Mouse (Mus musculus) ES-CJ7 (cell line): Measurements from ENCODE around the gene Kif27.

Source experiments
- DNase-seq: peaks from one replicate; pipeline ENCODE4 v3.0.0; 2011; ENCODE audit warnings: low read depth, low spot score

Gene Kif27

DNA sequence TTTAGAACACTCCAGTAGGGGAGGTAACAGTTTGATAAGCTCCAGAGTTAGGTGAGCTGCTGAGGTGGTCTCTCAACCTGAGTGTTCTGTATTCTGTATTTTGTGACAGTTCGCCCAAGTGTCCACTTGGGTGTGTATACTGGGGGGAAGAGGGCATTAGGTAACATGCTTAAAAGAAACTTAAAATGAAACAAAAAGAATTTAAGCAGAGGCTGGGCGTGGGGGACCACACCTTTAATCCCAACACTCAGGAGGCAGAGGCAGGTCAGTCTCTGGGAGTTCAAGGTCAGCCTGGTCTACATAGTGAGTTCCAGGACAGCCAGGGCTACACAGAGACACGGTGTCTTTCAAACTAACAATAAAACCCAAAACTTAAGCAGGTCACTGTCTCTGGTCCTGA, 78.4 kb downstream of the Kif27 start:
- DNase-seq, result peak; percentile 53

DNA sequence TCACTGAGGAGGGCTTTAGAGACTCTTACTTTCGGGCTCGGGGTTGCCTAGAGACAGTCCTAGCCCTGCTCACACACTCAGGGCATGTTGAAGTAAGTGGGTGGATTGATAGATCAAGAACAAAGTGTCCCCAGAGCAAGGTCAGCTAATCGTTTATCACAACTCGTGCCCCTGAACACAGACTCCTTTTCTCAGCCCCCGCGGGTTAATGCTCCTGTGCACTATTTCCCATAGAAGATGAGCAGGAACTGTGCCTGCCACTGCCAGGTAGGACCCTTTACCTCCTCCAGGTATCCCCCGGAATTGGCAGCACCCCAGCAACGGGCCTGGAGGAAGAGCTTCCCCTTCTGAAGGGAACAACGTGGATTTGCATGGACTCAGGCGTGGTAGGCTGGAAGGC, 82.7 kb downstream of the Kif27 start:
- DNase-seq, result no peak

DNA sequence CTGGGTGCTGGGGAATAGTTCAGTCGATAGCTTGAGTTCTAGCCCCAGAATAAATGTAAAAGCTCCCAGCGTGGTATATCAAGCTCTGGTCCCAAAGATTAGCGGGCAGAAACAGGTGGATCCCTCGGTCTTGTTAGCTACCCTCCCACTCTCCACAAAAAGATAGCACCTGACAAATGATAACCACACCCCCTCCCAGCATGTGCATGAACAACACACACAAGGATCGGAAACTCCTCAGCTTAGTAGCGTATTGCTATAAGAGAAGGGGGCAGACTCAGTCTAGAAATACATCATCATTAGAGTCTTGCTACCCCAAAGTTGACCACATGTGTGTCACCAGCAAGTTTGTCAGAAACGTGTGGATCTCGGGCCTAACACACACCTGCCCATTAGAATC, 83.3 kb downstream of the Kif27 start, which contains the start of gene Gkap1:
Gene Gkap1 (minus strand): TSS at position 101 of the 400 bp plus-strand sequence.
- no peak for DNase-seq

DNA sequence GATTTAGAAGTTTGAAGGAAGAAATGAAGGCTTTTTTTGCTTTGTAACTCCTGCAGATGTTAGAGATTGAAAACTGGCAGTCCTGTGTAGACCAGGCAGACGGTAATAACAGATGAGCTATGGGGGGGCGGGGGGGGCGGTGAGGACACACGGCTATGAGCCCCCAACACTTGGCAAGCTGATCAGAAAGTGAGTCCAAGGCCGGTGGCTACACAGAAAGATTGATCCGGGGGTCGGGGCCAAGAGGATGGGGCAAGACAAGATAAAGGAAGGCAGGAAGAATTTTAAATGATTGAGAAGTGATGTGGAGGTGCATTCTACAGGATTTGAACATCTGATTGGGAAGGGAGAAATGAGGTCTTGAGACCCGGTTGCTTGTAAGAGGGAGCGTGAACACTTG, 83.8 kb downstream of the Kif27 start:
- DNase-seq, result no peak

DNA sequence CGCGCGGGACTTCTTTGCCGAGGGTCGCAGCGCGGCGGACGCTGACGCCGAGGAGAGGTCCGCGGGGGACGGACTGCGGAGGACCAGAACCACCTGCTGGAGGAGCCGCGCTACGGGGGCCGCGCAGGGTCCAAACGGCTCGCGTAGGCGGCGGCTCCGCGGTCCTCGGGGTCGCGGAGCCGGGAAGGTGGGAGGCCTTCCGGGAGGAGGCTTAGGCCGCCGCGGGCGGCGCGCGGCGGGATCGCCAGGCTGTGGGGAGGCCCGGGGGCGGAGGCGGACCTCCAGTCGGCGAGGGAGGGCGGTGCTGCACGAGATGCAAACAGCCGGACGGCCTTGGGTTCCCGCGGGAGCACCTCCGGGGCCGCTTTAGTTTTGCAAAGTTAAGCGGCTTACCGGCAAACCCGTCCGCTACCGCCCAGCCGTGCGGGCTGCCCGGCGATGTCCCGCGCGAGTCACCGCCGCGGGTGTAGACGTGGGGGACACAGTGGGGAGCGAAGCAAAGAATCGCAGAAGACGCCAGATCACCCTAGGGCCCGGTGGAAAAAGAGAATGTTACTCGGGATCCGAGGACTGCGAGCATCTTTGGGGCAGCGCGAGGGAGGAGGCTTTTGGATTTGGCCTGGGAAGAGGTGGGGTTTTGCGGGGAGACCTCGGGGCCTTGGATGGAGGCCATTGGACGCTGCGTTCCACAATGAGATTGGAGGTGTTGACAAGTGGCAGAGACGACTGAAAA, 84.5 kb downstream of the Kif27 start:
- peak; percentile 68 for DNase-seq

DNA sequence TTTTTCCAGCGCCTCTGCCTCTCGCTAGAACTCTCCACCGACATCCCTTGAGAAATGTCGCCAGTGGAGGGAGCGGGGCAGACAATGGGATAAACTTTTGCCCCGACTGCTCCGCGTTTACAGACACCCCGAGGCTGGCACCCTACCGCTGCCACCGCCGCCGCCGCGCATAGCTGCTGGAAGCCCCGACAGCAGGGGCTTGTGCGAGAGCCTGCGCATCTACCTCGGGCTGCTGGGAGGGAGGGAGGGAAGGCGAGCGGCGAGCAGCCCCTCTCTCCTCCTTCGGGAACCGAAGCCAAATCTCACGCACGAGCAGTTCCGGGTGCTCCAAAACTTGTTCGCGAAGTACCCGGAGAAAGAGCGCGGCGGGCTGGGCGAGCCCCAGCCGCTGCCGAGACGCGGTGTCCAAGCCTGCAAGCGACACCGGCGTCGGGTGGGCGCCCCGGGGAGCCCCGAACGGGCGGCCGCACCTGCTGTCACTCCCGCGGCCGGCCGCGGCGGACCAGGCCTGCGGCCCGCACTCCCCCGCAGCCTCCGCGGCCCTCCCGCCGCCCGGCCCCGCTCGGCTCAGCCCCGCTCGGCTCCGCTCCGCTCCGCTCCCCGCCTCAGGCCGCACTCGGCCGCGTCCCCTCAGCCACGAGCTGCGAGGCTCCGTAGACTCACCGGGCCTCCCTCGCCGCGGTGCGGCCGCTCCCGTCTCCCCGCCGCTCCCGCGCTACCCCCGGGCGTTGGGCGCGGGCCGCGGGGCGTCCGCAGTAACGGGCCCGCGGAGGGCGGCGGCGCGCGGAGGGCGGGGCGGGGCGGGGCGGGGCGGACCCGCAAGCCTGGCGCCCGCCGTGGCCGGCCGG, 85.3 kb downstream of the Kif27 start:
- peak; percentile 46 for DNase-seq

DNA sequence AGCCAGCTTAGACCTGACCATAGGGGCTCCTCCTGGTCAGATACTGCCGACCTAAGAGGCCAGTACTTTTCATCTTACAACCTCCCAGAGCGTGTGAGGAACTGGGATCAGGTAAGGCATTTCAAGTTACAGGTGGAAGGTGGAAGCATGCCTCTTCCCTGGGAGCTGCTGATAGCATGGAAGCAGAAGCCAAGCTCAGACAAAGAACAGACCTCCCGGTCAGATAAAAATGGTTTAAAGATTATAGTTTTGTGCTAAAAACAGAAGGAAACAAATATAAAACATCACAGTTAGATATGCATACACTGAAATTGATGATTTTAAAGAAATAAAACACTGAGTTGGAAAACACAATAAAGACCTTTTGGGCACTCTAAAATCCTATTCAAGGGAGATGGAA, 92.1 kb downstream of the Kif27 start:
- DNase-seq, result no peak

DNA sequence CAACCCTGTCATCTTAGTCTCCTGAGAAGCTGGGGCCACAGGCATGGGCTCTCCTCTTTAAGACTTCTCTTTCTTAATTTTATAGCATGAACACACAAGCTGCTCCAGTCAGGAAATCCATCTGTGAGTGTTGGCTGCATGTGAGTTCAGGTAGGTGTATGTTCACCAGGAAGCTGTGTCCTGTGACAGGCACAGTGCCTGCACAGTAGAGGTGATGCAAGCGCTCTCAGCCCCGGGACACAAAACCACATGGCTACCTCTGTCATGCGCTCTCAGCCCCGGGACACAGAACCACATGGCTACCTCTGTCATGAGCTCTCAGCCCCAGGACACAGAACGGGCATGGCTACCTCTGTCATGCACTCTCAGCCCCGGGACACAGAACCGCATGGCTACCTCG, 95.4 kb downstream of the Kif27 start:
- no peak for DNase-seq

DNA sequence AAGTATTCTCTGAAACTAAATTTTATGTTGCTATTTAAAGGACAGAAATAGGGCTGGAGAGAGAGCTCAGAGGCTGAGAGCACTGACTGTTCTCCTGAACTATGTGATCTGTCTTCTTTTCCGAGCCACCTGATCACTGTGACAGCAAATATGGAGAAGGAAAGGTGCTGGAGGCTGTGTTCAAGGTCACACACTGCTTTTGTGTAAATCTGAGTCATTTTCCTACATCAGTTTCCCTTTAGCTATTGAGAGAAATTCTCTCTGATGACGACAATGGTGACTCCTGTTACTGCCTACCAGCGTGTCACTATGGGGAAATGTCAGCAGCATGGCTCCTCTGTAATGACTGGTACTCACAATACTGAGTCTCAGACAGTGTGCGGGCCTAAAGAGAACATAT, 97.2 kb downstream of the Kif27 start:
- no peak for DNase-seq

DNA sequence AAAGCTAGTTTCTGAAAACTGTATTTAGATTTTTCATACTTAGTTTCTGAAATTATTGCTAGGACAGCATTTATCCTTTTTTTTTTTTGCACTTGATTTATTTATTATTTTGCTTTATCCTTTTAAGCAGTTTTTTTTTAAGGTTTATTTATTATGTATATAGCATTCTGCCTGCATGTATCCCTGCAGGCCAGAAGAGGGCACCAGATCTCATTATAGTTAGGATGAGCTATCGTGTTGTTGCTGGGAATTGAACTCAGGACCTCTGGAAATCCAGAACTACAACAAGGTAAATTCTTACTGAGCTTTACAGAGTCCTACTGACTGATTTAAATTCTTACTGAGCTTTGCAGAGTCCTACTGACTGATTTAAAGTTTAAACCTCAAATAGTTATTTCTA, 105.7 kb downstream of the Kif27 start:
- DNase-seq, result peak; percentile 25

DNA sequence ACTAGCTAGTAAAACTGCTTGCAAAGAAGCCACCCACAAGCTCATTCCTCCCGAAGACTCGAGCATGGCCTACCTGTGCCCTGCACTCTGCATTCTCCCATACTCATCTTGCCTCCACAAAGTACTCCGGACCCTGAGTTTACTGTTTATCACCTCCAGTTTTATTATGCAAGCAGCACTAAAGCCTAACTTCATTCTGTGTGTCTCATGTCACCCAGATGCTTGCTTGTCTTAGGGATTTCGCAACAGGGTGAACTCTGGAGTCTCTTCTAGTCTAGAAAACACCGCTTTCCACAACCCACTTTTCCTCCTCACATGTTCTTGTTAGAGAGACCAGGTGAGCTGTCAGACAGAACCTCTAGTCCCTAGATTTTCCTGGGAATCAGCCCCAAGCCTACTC, 110.0 kb downstream of the Kif27 start:
- no peak for DNase-seq
